Mouse (Mus musculus): ENCODE results near the gene Pitpnm1. TPM values are rescaled to one million over a fixed set of nuclear protein-coding genes. Genes with fewer than 3 reads are reported as not detected.
A peak's percentile ranks its signal among the peaks of the same experiment; 100 is the strongest.

Pitpnm1 gene
- total RNA-seq, 2 experiments from 2014 or later, result 234 to 237 TPM

DNA sequence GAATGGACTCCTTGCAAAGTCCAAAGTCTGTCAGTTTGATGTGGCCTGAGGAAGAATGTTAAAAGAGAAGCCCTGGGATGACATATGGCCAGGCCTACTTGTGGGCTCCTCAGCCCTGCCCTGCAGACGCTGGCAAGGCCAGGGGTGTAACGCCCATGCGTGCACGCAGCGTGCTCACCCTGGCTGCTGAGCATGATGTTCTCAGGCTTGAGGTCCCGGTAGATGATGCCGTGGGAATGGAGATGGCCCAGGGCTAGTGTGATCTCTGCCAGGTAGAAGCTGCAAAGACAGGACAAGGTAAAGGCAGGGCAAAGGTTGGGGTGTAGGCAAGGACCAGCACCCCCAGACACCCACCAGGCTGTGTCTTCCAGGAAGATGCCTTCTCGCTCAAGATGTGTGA, 59.3 kb downstream of the Pitpnm1 start:
- intact Hi-C loops (cut with DNase I), result no loop called here
- DNase-seq (ENCODE audit: extremely low spot score in 1 of 2, low spot score in 2 of 2), result no peak

DNA sequence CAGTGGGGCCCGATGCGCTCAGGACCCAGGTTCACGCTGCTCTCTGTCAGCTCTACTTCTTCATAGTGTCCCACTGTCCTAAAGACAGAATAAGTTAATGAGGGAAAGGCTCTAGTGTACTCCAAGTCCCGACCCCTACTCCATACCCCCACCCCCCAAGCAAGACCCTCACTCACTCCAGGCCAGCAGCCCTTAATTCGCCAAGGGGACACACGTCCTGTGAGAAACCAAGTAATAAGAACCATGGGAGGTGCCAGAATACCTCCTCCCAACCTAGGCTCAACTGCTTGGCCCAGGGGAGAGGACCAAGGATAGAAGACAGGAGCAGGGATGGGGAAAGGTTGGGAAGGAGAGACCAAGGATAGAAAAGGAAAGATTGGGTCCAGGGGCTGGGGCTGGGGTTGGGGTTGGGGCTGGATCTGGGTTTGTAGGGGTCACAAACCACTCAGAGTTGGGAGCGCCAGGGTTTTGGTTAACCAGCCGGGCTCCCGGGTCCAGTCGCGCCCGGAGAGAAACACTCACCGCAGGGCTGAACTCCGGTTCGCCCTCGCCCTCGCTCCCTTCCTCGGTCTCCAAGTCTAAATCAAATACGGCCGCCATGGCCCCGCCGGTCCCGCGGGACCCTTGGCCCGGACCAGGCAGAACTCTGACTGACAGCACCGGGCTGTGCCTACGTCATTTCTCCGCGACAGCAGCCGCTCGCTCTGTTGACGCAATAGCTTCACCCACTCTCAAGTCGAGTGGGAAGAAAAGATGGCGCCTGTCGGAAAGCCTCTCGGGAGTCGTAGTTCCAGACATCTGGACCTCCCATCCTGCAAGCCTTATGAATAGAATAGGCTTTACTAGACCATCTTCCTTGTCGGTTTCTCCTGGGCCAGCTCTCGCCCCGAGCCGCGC, 63.1 kb downstream of the Pitpnm1 start, which contains the start of gene Rps6kb2:
Rps6kb2 (minus strand) TSS at position 709 of the 897 bp plus-strand sequence.
- intact Hi-C loops (cut with DNase I), result no loop called here
- peak; percentile 97 for DNase-seq (ENCODE audit: extremely low spot score in 1 of 2, low spot score in 2 of 2)

DNA sequence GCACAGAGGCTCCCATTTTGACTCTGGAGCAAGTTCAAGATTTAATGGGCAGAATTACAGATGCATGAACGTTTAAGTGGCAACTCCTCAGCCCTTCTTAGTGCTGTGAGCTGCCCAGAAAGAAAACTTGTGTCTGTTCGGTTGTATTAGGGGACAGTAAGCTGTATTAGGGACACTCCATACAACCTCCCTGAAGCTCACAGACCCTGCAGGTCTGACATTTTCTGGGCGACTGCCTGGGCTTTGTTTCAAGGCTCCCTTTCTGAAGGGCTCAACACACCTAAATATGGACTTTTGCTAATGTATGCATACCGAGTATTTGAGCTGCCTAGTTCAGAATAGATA, 63.7 kb downstream of the Pitpnm1 start:
- intact Hi-C loops (cut with DNase I), result no loop called here
- DNase-seq (ENCODE audit: extremely low spot score in 1 of 2, low spot score in 2 of 2), result no peak

Other genes starting within 250 kb of the Pitpnm1 start
- gene Chka, start 248.2 kb upstream of the Pitpnm1 start, total RNA-seq (2021), result 10 to 100 TPM; 77.3 to 93.0 TPM
- gene Tcirg1, start 192.9 kb upstream of the Pitpnm1 start, total RNA-seq (2021), result 10 to 100 TPM; 14.2 to 22.4 TPM
- 100 to 1,000 TPM; 123 to 130 TPM for gene Ndufs8, start 187.2 kb upstream of the Pitpnm1 start, total RNA-seq (2021)
- 1 to 10 TPM; 1.5 to 1.7 TPM for gene Aldh3b1, start 170.2 kb upstream of the Pitpnm1 start, total RNA-seq (2021)
- gene Unc93b1, start 164.8 kb upstream of the Pitpnm1 start, total RNA-seq (2021), result 10 to 100 TPM; 15.0 to 16.3 TPM
- gene Aldh3b3, start 141.4 kb upstream of the Pitpnm1 start, total RNA-seq (2021), result not detected
- 1 to 10 TPM; 2.3 to 2.4 TPM for gene Aldh3b2, start 127.7 kb upstream of the Pitpnm1 start, total RNA-seq (2021)
- gene Acy3, start 113.4 kb upstream of the Pitpnm1 start, total RNA-seq (2021), result 1 to 10 TPM; 1.7 to 1.8 TPM
- gene Tbx10, start 107.2 kb upstream of the Pitpnm1 start, total RNA-seq (2021), result not detected
- 10 to 100 TPM in 1 of 2 experiments, 1 to 10 TPM in 1; 9.7 to 11.2 TPM for gene Nudt8, start 99.4 kb upstream of the Pitpnm1 start, total RNA-seq (2021)
- 1 to 10 TPM in 1 of 2 experiments, under 1 TPM in 1; 0.81 to 1.4 TPM for gene Gm49405, start 99.4 kb upstream of the Pitpnm1 start, total RNA-seq (2021)
- 1 to 10 TPM; 3.3 to 4.1 TPM for gene Doc2g, start 96.7 kb upstream of the Pitpnm1 start, total RNA-seq (2021)
- 100 to 1,000 TPM; 209 to 221 TPM for gene Ndufv1, start 87.2 kb upstream of the Pitpnm1 start, total RNA-seq (2021)
- gene Gstp1, start 62.0 kb upstream of the Pitpnm1 start, total RNA-seq (2021), result 100 to 1,000 TPM; 226 to 232 TPM
- gene Gstp2, start 54.0 kb upstream of the Pitpnm1 start, total RNA-seq (2021), result 10 to 100 TPM; 21.7 to 24.2 TPM
- gene Gstp3, start 40.4 kb upstream of the Pitpnm1 start, total RNA-seq (2021), result not detected
- not detected for gene Cabp2, start 18.4 kb upstream of the Pitpnm1 start, total RNA-seq (2021)
- gene Cdk2ap2, start 2.8 kb upstream of the Pitpnm1 start, total RNA-seq (2021), result 10 to 100 TPM; 20.4 to 21.6 TPM
- gene Aip, start 25.9 kb downstream of the Pitpnm1 start, total RNA-seq (2021), result 10 to 100 TPM; 74.2 to 83.5 TPM
- not detected for gene Gpr152, start 39.8 kb downstream of the Pitpnm1 start, total RNA-seq (2021)
- under 1 TPM in 1 of 2 experiments, not detected in 1; 0.24 TPM for gene Cabp4, start 44.0 kb downstream of the Pitpnm1 start, total RNA-seq (2021)
- gene Coro1b, start 48.6 kb downstream of the Pitpnm1 start, total RNA-seq (2021), result 10 to 100 TPM; 80.4 to 92.7 TPM
- 1 to 10 TPM in 1 of 2 experiments, under 1 TPM in 1; 0.65 to 2.0 TPM for gene Ptprcap, start 53.6 kb downstream of the Pitpnm1 start, total RNA-seq (2021)
- 10 to 100 TPM; 34.1 to 35.0 TPM for gene Rps6kb2, start 63.4 kb downstream of the Pitpnm1 start, total RNA-seq (2021)
- gene Carns1, start 75.5 kb downstream of the Pitpnm1 start, total RNA-seq (2021), result 1 to 10 TPM; 3.1 to 3.5 TPM
- 1 to 10 TPM; 2.0 to 3.5 TPM for gene Tbc1d10c, start 91.3 kb downstream of the Pitpnm1 start, total RNA-seq (2021)
- gene Ppp1ca, start 92.1 kb downstream of the Pitpnm1 start, total RNA-seq (2021), result 100 to 1,000 TPM; 331 to 336 TPM
- 1 to 10 TPM; 8.9 to 9.3 TPM for gene Rad9a, start 101.7 kb downstream of the Pitpnm1 start, total RNA-seq (2021)
- gene Clcf1, start 114.2 kb downstream of the Pitpnm1 start, total RNA-seq (2021), result 1 to 10 TPM; 1.5 to 1.7 TPM
- not detected for gene AC109138.7, start 114.4 kb downstream of the Pitpnm1 start, total RNA-seq (2021)
- gene Pold4, start 131.9 kb downstream of the Pitpnm1 start, total RNA-seq (2021), result 10 to 100 TPM; 12.8 to 16.2 TPM
- 10 to 100 TPM; 49.5 to 55.1 TPM for gene Ssh3, start 169.2 kb downstream of the Pitpnm1 start, total RNA-seq (2021)
- gene Ankrd13d, start 183.1 kb downstream of the Pitpnm1 start, total RNA-seq (2021), result 10 to 100 TPM; 87.8 to 91.7 TPM
- gene Grk2, start 206.2 kb downstream of the Pitpnm1 start, total RNA-seq (2021), result 100 to 1,000 TPM; 146 to 154 TPM

All from left cerebral cortex, postnatal 10 days (tissue).